Mouse (Mus musculus) cerebellum, adult 2 months (tissue): ENCODE results near the gene Rapgefl1. TPM values are rescaled to one million over a fixed set of nuclear protein-coding genes. Genes with fewer than 3 reads are reported as not detected.

ENCODE experiments used
- DNase-seq, 2 experiments: peaks; one replicate each; pipeline ENCODE4 v3.0.0; 2021
- H3K27ac ChIP-seq: fragments of 200-500 bp; 2 replicates; pipeline ENCODE4 v1.5.1; 2012; ENCODE audit warnings: low read length, control low read depth, inconsistent platforms; ENCODE audit not compliant: insufficient read depth
- H3K27me3 ChIP-seq: fragments of 200-500 bp; 2 replicates; pipeline ENCODE4 v1.6.1; 2012; ENCODE audit warnings: inconsistent platforms, mild to moderate bottlenecking, low read length, moderate library complexity; ENCODE audit not compliant: control insufficient read depth, insufficient read depth
- H3K4me1 ChIP-seq: fragments of 200-500 bp; 2 replicates; pipeline ENCODE4 v1.6.1; 2011; ENCODE audit warnings: low read length; ENCODE audit not compliant: control insufficient read depth, insufficient read depth
- H3K4me3 ChIP-seq: fragments of 200-500 bp; replicated peaks from 2 replicates; pipeline ENCODE3; 2011; ENCODE audit warnings: mild to moderate bottlenecking, low read depth, low read length, control low read depth; ENCODE audit not compliant: insufficient read depth
- CTCF ChIP-seq: fragments of 200-500 bp; IDR thresholded peaks from 2 replicates; pipeline ENCODE4 v1.5.1; 2011; ENCODE audit warnings: low read depth, mild to moderate bottlenecking, control low read depth, low read length, moderate library complexity, borderline replicate concordance; ENCODE audit not compliant: insufficient read depth
- POLR2A ChIP-seq: fragments of 200-500 bp; IDR thresholded peaks from 2 replicates; pipeline ENCODE4 v1.6.1; 2011; ENCODE audit warnings: low read length, control low read depth, borderline replicate concordance; ENCODE audit not compliant: insufficient read depth
- WGBS: fragments of 180-500 bp; shearing (Covaris S2); methylation state at CpG from one replicate; pipeline ENCODE4 v1.1.7; 2018; 5-methylcytosine and 5-hydroxymethylcytosine counted together
- polyA plus RNA-seq: library from polyadenylated mRNA; depleted of rRNA; stranded (reverse); fragments of >200 nt; gene quantifications from 2 replicates; pipeline ENCODE4 v1.2.3, GENCODE M21; 2012

The Rapgefl1 gene
- polyA plus RNA-seq, 1 experiment: 56.8 TPM

- Histone ChIP-seq H3K27me3 (no peaks in the 10 kb centered on the region), H3K4me3 (no peak overlapping the region), H3K27ac (peak overlapping the region; percentile 44), H3K4me1 (peaks cover 25% of the 10 kb centered on the region)
- no peak for DNase-seq
- TF ChIP-seq CTCF (no peak), POLR2A (no peak)
- WGBS: 46% methylated on average over 4 of the region's 4 CpGs
Observed at GRCm38 (mm10) chr11:98871416-98871815, 34.8 kb downstream of the Rapgefl1 start.

- Histone ChIP-seq H3K4me3 (no peak overlapping the region), H3K27ac (peak overlapping the region; percentile 44), H3K27me3 (no peaks in the 10 kb centered on the region), H3K4me1 (peaks cover 27% of the 10 kb centered on the region)
- TF ChIP-seq POLR2A: no peak
- no peak for TF ChIP-seq CTCF
- DNase-seq: peak; percentile 62 to 79
- WGBS: 23% methylated on average over 4 of the region's 4 CpGs
Observed at GRCm38 (mm10) chr11:98872040-98872439, 35.5 kb downstream of the Rapgefl1 start.

- 55% methylated on average over 9 of the region's 9 CpGs for WGBS
- Histone ChIP-seq H3K4me1 (peaks cover 20% of the 10 kb centered on the region), H3K27me3 (no peaks in the 10 kb centered on the region), H3K27ac (no peak overlapping the region), H3K4me3 (no peak overlapping the region)
- peak in 1 of 2 experiments; percentile 34 for DNase-seq
- TF ChIP-seq POLR2A (no peak), CTCF (no peak)
Observed at GRCm38 (mm10) chr11:98873900-98874299, 37.3 kb downstream of the Rapgefl1 start.

DNA sequence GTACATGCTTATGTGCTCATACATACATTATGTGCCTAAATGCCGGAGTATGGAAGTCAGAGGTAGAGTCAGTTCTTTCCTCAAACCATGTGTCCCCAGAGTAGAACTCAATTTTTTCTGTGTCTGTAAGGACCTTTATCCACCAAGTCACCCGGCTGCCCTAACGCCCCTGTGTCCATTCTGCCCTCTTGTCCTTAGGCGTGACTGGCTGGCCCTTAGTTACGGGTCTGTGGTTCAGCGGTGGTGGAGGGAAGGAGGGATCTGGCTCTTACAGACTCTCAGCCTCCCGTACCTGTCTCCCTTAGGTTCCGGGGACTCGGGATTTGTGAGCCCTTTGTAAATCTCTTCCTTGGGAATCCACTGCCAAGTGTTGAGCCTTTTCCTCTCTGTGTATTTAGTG, 40.4 kb downstream of the Rapgefl1 start:
- H3K4me3 ChIP-seq: no peak overlapping the region
- no peaks in the 10 kb centered on the region for H3K27me3 ChIP-seq
- H3K27ac ChIP-seq: no peak overlapping the region
- no peak for DNase-seq
- peaks cover 7% of the 10 kb centered on the region for H3K4me1 ChIP-seq
- 71% methylated on average over 9 of the region's 9 CpGs for WGBS
- no peak for TF ChIP-seq CTCF
- TF ChIP-seq POLR2A: no peak

DNA sequence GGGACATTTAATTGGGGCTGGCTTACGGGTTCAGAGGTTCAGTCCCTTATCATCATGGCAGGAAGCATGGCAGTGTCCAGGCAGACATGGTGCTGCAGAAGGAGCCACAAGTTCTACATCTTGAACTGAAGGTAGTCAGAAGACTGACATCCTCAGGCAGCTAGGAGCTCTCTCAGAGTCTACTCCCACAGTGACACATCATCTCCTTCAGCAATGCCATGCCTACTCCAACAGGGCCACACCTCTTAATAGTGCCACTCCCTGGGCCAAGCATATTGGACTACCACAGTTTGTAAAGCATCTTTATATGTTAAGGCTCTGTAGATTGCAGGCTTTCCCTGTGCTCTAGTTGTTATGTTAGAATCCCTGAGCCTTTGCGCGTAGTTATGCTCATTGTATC, 51.1 kb downstream of the Rapgefl1 start:
- WGBS: 97% methylated on average over 3 of the region's 3 CpGs
- H3K27ac ChIP-seq: no peak overlapping the region
- no peak for TF ChIP-seq POLR2A
- no peak for TF ChIP-seq CTCF
- H3K27me3 ChIP-seq: no peaks in the 10 kb centered on the region
- no peaks in the 10 kb centered on the region; the same call in 1 of the 2 replicates for H3K4me1 ChIP-seq
- no peak for DNase-seq
- H3K4me3 ChIP-seq: no peak overlapping the region

- Histone ChIP-seq H3K4me1 (no peaks in the 10 kb centered on the region), H3K27ac (no peak overlapping the region), H3K4me3 (no peak overlapping the region), H3K27me3 (no peaks in the 10 kb centered on the region)
- WGBS: 95% methylated on average over 4 of the region's 4 CpGs
- TF ChIP-seq CTCF (no peak), POLR2A (no peak)
- DNase-seq: no peak
Observed at GRCm38 (mm10) chr11:98889077-98889476, 52.5 kb downstream of the Rapgefl1 start.

DNA sequence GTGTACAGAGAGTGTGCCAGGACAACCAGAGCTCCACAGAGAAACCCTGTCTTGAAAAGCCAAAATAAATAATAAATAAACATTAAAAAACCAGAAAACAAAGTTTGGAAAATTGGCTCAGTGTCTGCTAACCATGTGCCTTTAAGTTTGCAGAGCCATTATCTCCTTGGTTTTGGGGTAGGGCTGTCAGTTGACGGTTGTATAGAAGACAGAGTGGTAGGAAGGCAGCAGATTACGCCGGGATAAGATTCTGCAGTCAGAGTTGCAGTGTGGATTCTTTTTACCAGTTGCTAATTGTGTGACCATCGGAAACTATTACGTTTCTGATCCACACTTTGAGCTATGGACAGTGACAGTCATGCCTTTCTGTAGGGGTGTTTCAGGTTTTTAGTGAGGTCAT, 53.4 kb downstream of the Rapgefl1 start:
- Histone ChIP-seq H3K4me1 (no peaks in the 10 kb centered on the region), H3K27me3 (no peaks in the 10 kb centered on the region), H3K27ac (no peak overlapping the region), H3K4me3 (no peak overlapping the region)
- no peak for DNase-seq
- WGBS: 92% methylated on average over 5 of the region's 5 CpGs
- TF ChIP-seq CTCF (no peak), POLR2A (no peak)

- no peaks in the 10 kb centered on the region for H3K27me3 ChIP-seq
- no peak overlapping the region for H3K4me3 ChIP-seq
- DNase-seq: no peak
- no peaks in the 10 kb centered on the region for H3K4me1 ChIP-seq
- TF ChIP-seq POLR2A (no peak), CTCF (no peak)
- H3K27ac ChIP-seq: no peak overlapping the region
- 59% methylated on average over 5 of the region's 5 CpGs for WGBS
Observed at GRCm38 (mm10) chr11:98892426-98892825, 55.8 kb downstream of the Rapgefl1 start.
